Mouse (Mus musculus): ENCODE measurements at regions not wholly inside any gene's neighbourhood (a gene's known extent, or its start where the extent isn't known, plus 50 kb on each side); places are given as distances from the start of the nearest gene placed in this dataset.

GRCm38 (mm10) chr12:94332351-94332750, 1359.7 kb upstream of the Flrt2 start:
- Histone ChIP-seq H3K27ac (replicated peaks; ENCODE audit: low read depth, low read length) (no peak overlapping the region), H3K36me3 (ENCODE audit: control insufficient read depth, insufficient read depth, low read length) (no peaks in the 10 kb centered on the region), H3K4me1 (ENCODE audit: control insufficient read depth, insufficient read depth, low read length) (no peaks in the 10 kb centered on the region), H3K9ac (ENCODE audit: low read length) (no peak overlapping the region), H3K4me2 (ENCODE audit: low read depth, severe bottlenecking) (no peak overlapping the region), H3K27me3 (ENCODE audit: control insufficient read depth, insufficient read depth, low read length) (no peaks in the 10 kb centered on the region), H3K4me3 (ENCODE audit: low read depth, low read length) (no peak overlapping the region), H3K9me3 (ENCODE audit: control insufficient read depth, low read length) (no peaks in the 10 kb centered on the region)
- DNase-seq (ENCODE audit: low spot score): no peak
- ATAC-seq (ENCODE audit: insufficient number of reproducible peaks, low FRiP score, low TSS enrichment, low read depth): no peak
- WGBS: 65% methylated on average over 5 of the region's 5 CpGs

- H3K4me3 ChIP-seq (ENCODE audit: low read depth, low read length): no peak overlapping the region
- no peaks in the 10 kb centered on the region for H3K4me1 ChIP-seq (ENCODE audit: control insufficient read depth, insufficient read depth, low read length)
- H3K4me2 ChIP-seq (ENCODE audit: low read depth, severe bottlenecking): no peak overlapping the region
- H3K27me3 ChIP-seq (ENCODE audit: control insufficient read depth, insufficient read depth, low read length): no peaks in the 10 kb centered on the region
- no peak for DNase-seq (ENCODE audit: low spot score)
- H3K27ac ChIP-seq (replicated peaks; ENCODE audit: low read depth, low read length): no peak overlapping the region
- H3K9ac ChIP-seq (ENCODE audit: low read length): no peak overlapping the region
- WGBS: 86% methylated on average over 3 of the region's 3 CpGs
- H3K36me3 ChIP-seq (ENCODE audit: control insufficient read depth, insufficient read depth, low read length): no peaks in the 10 kb centered on the region
- no peak for ATAC-seq (ENCODE audit: insufficient number of reproducible peaks, low FRiP score, low TSS enrichment, low read depth)
- H3K9me3 ChIP-seq (ENCODE audit: control insufficient read depth, low read length): no peaks in the 10 kb centered on the region
These were observed 1357.4 kb upstream of the Flrt2 start for GRCm38 (mm10) chr12:94334671-94335070.

GRCm38 (mm10) chr12:94349623-94350156, 1342.3 kb upstream of the Flrt2 start:
- Histone ChIP-seq H3K9me3 (ENCODE audit: control insufficient read depth, low read length) (no peaks in the 10 kb centered on the region), H3K4me1 (ENCODE audit: control insufficient read depth, insufficient read depth, low read length) (no peaks in the 10 kb centered on the region), H3K27ac (replicated peaks; ENCODE audit: low read depth, low read length) (no peak overlapping the region), H3K4me3 (ENCODE audit: low read depth, low read length) (no peak overlapping the region), H3K27me3 (ENCODE audit: control insufficient read depth, insufficient read depth, low read length) (no peaks in the 10 kb centered on the region), H3K9ac (ENCODE audit: low read length) (no peak overlapping the region), H3K36me3 (ENCODE audit: control insufficient read depth, insufficient read depth, low read length) (no peaks in the 10 kb centered on the region), H3K4me2 (ENCODE audit: low read depth, severe bottlenecking) (no peak overlapping the region)
- ATAC-seq (ENCODE audit: insufficient number of reproducible peaks, low FRiP score, low TSS enrichment, low read depth) (no peak), DNase-seq (ENCODE audit: low spot score) (no peak)
- WGBS: 83% methylated on average over 7 of the region's 7 CpGs

- Histone ChIP-seq H3K4me3 (ENCODE audit: low read depth, low read length) (no peak overlapping the region), H3K36me3 (ENCODE audit: control insufficient read depth, insufficient read depth, low read length) (no peaks in the 10 kb centered on the region), H3K4me2 (ENCODE audit: low read depth, severe bottlenecking) (no peak overlapping the region), H3K27me3 (ENCODE audit: control insufficient read depth, insufficient read depth, low read length) (no peaks in the 10 kb centered on the region), H3K9me3 (ENCODE audit: control insufficient read depth, low read length) (no peaks in the 10 kb centered on the region), H3K4me1 (ENCODE audit: control insufficient read depth, insufficient read depth, low read length) (no peaks in the 10 kb centered on the region), H3K9ac (ENCODE audit: low read length) (no peak overlapping the region), H3K27ac (replicated peaks; ENCODE audit: low read depth, low read length) (no peak overlapping the region)
- 69% methylated on average over 6 of the region's 6 CpGs for WGBS
- no peak for ATAC-seq (ENCODE audit: insufficient number of reproducible peaks, low FRiP score, low TSS enrichment, low read depth)
- no peak for DNase-seq (ENCODE audit: low spot score)
These were observed 1327.8 kb upstream of the Flrt2 start for GRCm38 (mm10) chr12:94364269-94364668.

GRCm38 (mm10) chr12:94399991-94400390, 1292.0 kb upstream of the Flrt2 start:
- Histone ChIP-seq H3K9ac (ENCODE audit: low read length) (no peak overlapping the region), H3K9me3 (ENCODE audit: control insufficient read depth, low read length) (no peaks in the 10 kb centered on the region), H3K4me1 (ENCODE audit: control insufficient read depth, insufficient read depth, low read length) (no peaks in the 10 kb centered on the region), H3K36me3 (ENCODE audit: control insufficient read depth, insufficient read depth, low read length) (no peaks in the 10 kb centered on the region), H3K4me2 (ENCODE audit: low read depth, severe bottlenecking) (no peak overlapping the region), H3K27me3 (ENCODE audit: control insufficient read depth, insufficient read depth, low read length) (no peaks in the 10 kb centered on the region), H3K27ac (replicated peaks; ENCODE audit: low read depth, low read length) (no peak overlapping the region), H3K4me3 (ENCODE audit: low read depth, low read length) (no peak overlapping the region)
- DNase-seq (ENCODE audit: low spot score) (no peak), ATAC-seq (ENCODE audit: insufficient number of reproducible peaks, low FRiP score, low TSS enrichment, low read depth) (no peak)
- 69% methylated on average over 2 of the region's 2 CpGs for WGBS

- ATAC-seq (ENCODE audit: insufficient number of reproducible peaks, low FRiP score, low TSS enrichment, low read depth) (no peak), DNase-seq (ENCODE audit: low spot score) (no peak)
- H3K4me1 ChIP-seq (ENCODE audit: control insufficient read depth, insufficient read depth, low read length): no peaks in the 10 kb centered on the region
- no peaks in the 10 kb centered on the region for H3K27me3 ChIP-seq (ENCODE audit: control insufficient read depth, insufficient read depth, low read length)
- H3K4me3 ChIP-seq (ENCODE audit: low read depth, low read length): no peak overlapping the region
- H3K36me3 ChIP-seq (ENCODE audit: control insufficient read depth, insufficient read depth, low read length): no peaks in the 10 kb centered on the region
- WGBS: 75% methylated on average over 5 of the region's 5 CpGs
- H3K4me2 ChIP-seq (ENCODE audit: low read depth, severe bottlenecking): no peak overlapping the region
- H3K27ac ChIP-seq (replicated peaks; ENCODE audit: low read depth, low read length): no peak overlapping the region
- H3K9ac ChIP-seq (ENCODE audit: low read length): no peak overlapping the region
- H3K9me3 ChIP-seq (ENCODE audit: control insufficient read depth, low read length): no peaks in the 10 kb centered on the region
These were observed 1271.1 kb upstream of the Flrt2 start for GRCm38 (mm10) chr12:94420918-94421317.

GRCm38 (mm10) chr12:94421743-94422142, 1270.3 kb upstream of the Flrt2 start:
- H3K4me1 ChIP-seq (ENCODE audit: control insufficient read depth, insufficient read depth, low read length): no peaks in the 10 kb centered on the region
- H3K27ac ChIP-seq (replicated peaks; ENCODE audit: low read depth, low read length): no peak overlapping the region
- no peaks in the 10 kb centered on the region for H3K27me3 ChIP-seq (ENCODE audit: control insufficient read depth, insufficient read depth, low read length)
- no peaks in the 10 kb centered on the region for H3K36me3 ChIP-seq (ENCODE audit: control insufficient read depth, insufficient read depth, low read length)
- H3K4me2 ChIP-seq (ENCODE audit: low read depth, severe bottlenecking): no peak overlapping the region
- DNase-seq (ENCODE audit: low spot score) (no peak), ATAC-seq (ENCODE audit: insufficient number of reproducible peaks, low FRiP score, low TSS enrichment, low read depth) (no peak)
- H3K9me3 ChIP-seq (ENCODE audit: control insufficient read depth, low read length): no peaks in the 10 kb centered on the region
- H3K9ac ChIP-seq (ENCODE audit: low read length): no peak overlapping the region
- 81% methylated on average over 3 of the region's 3 CpGs for WGBS
- no peak overlapping the region for H3K4me3 ChIP-seq (ENCODE audit: low read depth, low read length)

GRCm38 (mm10) chr12:94424340-94424981, 1267.6 kb upstream of the Flrt2 start:
- Histone ChIP-seq H3K27me3 (ENCODE audit: control insufficient read depth, insufficient read depth, low read length) (no peaks in the 10 kb centered on the region), H3K9me3 (ENCODE audit: control insufficient read depth, low read length) (no peaks in the 10 kb centered on the region), H3K9ac (ENCODE audit: low read length) (no peak overlapping the region), H3K36me3 (ENCODE audit: control insufficient read depth, insufficient read depth, low read length) (no peaks in the 10 kb centered on the region), H3K27ac (replicated peaks; ENCODE audit: low read depth, low read length) (no peak overlapping the region), H3K4me1 (ENCODE audit: control insufficient read depth, insufficient read depth, low read length) (no peaks in the 10 kb centered on the region), H3K4me2 (ENCODE audit: low read depth, severe bottlenecking) (no peak overlapping the region), H3K4me3 (ENCODE audit: low read depth, low read length) (no peak overlapping the region)
- WGBS: 42% methylated on average over 3 of the region's 3 CpGs
- ATAC-seq (ENCODE audit: insufficient number of reproducible peaks, low FRiP score, low TSS enrichment, low read depth) (no peak), DNase-seq (ENCODE audit: low spot score) (no peak)

- WGBS: 72% methylated on average over 1 of the region's 1 CpGs
- Histone ChIP-seq H3K27ac (replicated peaks; ENCODE audit: low read depth, low read length) (no peak overlapping the region), H3K27me3 (ENCODE audit: control insufficient read depth, insufficient read depth, low read length) (no peaks in the 10 kb centered on the region), H3K9ac (ENCODE audit: low read length) (no peak overlapping the region), H3K4me3 (ENCODE audit: low read depth, low read length) (no peak overlapping the region), H3K4me2 (ENCODE audit: low read depth, severe bottlenecking) (no peak overlapping the region), H3K4me1 (ENCODE audit: control insufficient read depth, insufficient read depth, low read length) (no peaks in the 10 kb centered on the region), H3K36me3 (ENCODE audit: control insufficient read depth, insufficient read depth, low read length) (no peaks in the 10 kb centered on the region), H3K9me3 (ENCODE audit: control insufficient read depth, low read length) (no peaks in the 10 kb centered on the region)
- DNase-seq (ENCODE audit: low spot score): no peak
- ATAC-seq (ENCODE audit: insufficient number of reproducible peaks, low FRiP score, low TSS enrichment, low read depth): no peak
These were observed 1242.5 kb upstream of the Flrt2 start for GRCm38 (mm10) chr12:94449517-94449916.
